Mouse (Mus musculus) MEL (cell line): ENCODE data around the gene Tspan8. TPM values are rescaled to one million over a fixed set of nuclear protein-coding genes. Genes with fewer than 3 reads are reported as not detected.

Source experiments
- polyA plus RNA-seq, 2 experiments: library from polyadenylated mRNA; stranded (reverse) in 1 of 2; unstranded in 1 of 2; fragments of >175 nt in 1 of 2; fragments of >200 nt in 1 of 2; gene quantifications; 2 replicates each; pipeline versions ENCODE4 v1.2.1 to v1.2.4; 2012; ENCODE audit warnings: low replicate concordance in 2 of 2, low read depth in 1 of 2; ENCODE audit not compliant: insufficient read length in 2 of 2, insufficient read depth in 1 of 2, missing spikeins in 1 of 2
- total RNA-seq: library from RNA; depleted of rRNA; stranded (reverse); fragments of 300-350 nt; gene quantifications from 2 replicates; pipeline ENCODE4 v1.2.3, GENCODE M21; 2012; rRNA removed

Gene Tspan8
- total and polyA plus RNA-seq, 3 experiments = 6.4 to 16.9 TPM; not detected in 1

Other genes starting within 250 kb of the Tspan8 start
- 0.15 TPM in 1 of 2 replicates, not detected in the other for gene A930009A15Rik, start 246.8 kb upstream of the Tspan8 start, total RNA-seq
- gene A930009A15Rik, start 246.8 kb upstream of the Tspan8 start, polyA plus RNA-seq = not detected
- gene Lgr5, start 229.1 kb upstream of the Tspan8 start, total RNA-seq = not detected in 2 replicates
- not detected for gene Lgr5, start 229.1 kb upstream of the Tspan8 start, polyA plus RNA-seq
- gene Ptprr, start 201.4 kb downstream of the Tspan8 start, total RNA-seq = not detected in 2 replicates
- not detected for gene Ptprr, start 201.4 kb downstream of the Tspan8 start, polyA plus RNA-seq